Mouse (Mus musculus) Patski (cell line): ENCODE measurements at regions not wholly inside any gene's neighbourhood (a gene's known extent, or its start where the extent isn't known, plus 50 kb on each side); places are given as distances from the start of the nearest gene placed in this dataset.

ENCODE experiments used
- ATAC-seq: fragments of 100-300 bp; one replicate; pipeline ENCODE4 v1.8.0; 2021
- CTCF ChIA-PET: fragments of 350-600 bp; sonication (Branson Sonifier 250); formaldehyde crosslinking; loops from one replicate; lab custom pipeline; 2022; ENCODE audit warnings: inconsistent platforms; lab: Charles Lee
- POLR2A ChIA-PET: fragments of 350-600 bp; sonication (Branson Sonifier 250); formaldehyde crosslinking; loops from one replicate; lab custom pipeline; 2022; ENCODE audit warnings: antibody characterized with exemption, inconsistent platforms; lab: Charles Lee
- DNase-seq: peaks from one replicate; pipeline ENCODE4 v3.0.0-alpha.2; 2011; ENCODE audit warnings: low read depth, low spot score
- H3K27me3 ChIP-seq: fragments of 371-371 bp; one replicate; pipeline ENCODE4 v1.5.1; 2021
- CTCF ChIP-seq: fragments of 100-300 bp; IDR thresholded peaks from one replicate; pipeline ENCODE4 v1.5.1; 2021
- in situ Hi-C: fragments of 300-500 bp; cut with MboI; formaldehyde crosslinking; loops from 3 replicates; pipeline ENCODE4 v1.11.1; 2018; ENCODE audit warnings: low pct_unique_long_range_greater_than_20kb, mixed read lengths

DNA sequence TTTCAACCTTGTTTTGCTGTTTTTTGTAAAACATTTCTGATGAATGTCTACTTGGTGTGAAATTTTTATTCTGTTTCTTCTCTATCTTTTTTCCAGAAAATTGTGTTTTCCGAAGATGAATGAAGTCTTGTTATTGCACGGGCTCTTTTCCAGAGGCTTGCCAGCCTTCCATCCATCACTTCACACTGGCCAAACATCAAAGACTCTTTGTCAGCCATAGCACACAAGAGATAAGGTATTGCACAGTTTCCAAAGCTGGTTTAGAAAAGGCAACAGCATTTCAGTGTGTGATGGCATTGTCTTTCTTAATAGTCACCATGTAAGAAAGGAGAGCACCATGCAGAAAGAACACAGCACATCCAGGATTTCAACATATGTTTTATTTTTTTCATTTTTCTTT is 202.5 kb upstream of the Gnpda2 start:
- CTCF ChIA-PET: no interaction called here
- no peak for TF ChIP-seq CTCF
- ATAC-seq: no peak
- in situ Hi-C loops: no loop called here
- POLR2A ChIA-PET: no interaction called here
- no peak for DNase-seq
- peaks cover 2% of the 10 kb centered on the region for H3K27me3 ChIP-seq

- ChIA-PET CTCF (no interaction called here), POLR2A (no interaction called here)
- in situ Hi-C loops: no loop called here
- H3K27me3 ChIP-seq: no peaks in the 10 kb centered on the region
- ATAC-seq (no peak), DNase-seq (no peak)
- TF ChIP-seq CTCF: no peak
Observed at GRCm38 (mm10) chr5:69756769-69757485, 164.8 kb upstream of the Gnpda2 start.

DNA sequence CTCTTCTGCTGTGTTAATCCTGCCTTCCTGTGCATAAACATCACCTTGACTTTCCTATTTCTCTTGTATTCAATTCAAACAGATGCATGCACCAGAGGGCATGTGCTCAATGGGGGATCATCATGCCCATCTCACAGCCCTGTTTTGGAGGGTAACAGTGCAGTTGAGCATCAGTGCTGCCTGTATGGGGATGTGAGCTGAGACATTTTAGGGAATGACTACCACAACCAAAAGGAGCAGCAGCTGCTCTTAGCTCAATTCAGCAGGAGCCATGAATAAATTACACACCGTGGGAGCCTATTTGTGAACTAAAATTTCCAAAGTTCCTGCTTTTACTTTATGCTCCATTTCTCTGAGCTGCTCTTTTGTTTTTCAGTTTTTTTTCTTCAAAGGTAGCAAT is 164.2 kb upstream of the Gnpda2 start:
- in situ Hi-C loops: no loop called here
- no peaks in the 10 kb centered on the region for H3K27me3 ChIP-seq
- TF ChIP-seq CTCF: no peak
- CTCF ChIA-PET: no interaction called here
- no peak for ATAC-seq
- POLR2A ChIA-PET: no interaction called here
- DNase-seq: no peak

GRCm38 (mm10) chr5:69740511-69740910 is 148.4 kb upstream of the Gnpda2 start:
- no peak for TF ChIP-seq CTCF
- DNase-seq: no peak
- in situ Hi-C loops: no loop called here
- ATAC-seq: no peak
- ChIA-PET CTCF (no interaction called here), POLR2A (no interaction called here)
- H3K27me3 ChIP-seq: peaks cover 6% of the 10 kb centered on the region

- ChIA-PET POLR2A (no interaction called here), CTCF (no interaction called here)
- DNase-seq (no peak), ATAC-seq (no peak)
- TF ChIP-seq CTCF: no peak
- no peaks in the 10 kb centered on the region for H3K27me3 ChIP-seq
- in situ Hi-C loops: no loop called here
Observed at GRCm38 (mm10) chr5:69721351-69722006, 129.3 kb upstream of the Gnpda2 start.

- in situ Hi-C loops: no loop called here
- ATAC-seq: no peak
- no peak for TF ChIP-seq CTCF
- H3K27me3 ChIP-seq: no peaks in the 10 kb centered on the region
- CTCF ChIA-PET: no interaction called here
- POLR2A ChIA-PET: no interaction called here
- DNase-seq: no peak
Observed at GRCm38 (mm10) chr5:69716087-69716486, 123.9 kb upstream of the Gnpda2 start.

- ATAC-seq: no peak
- ChIA-PET POLR2A (no interaction called here), CTCF (no interaction called here)
- TF ChIP-seq CTCF: no peak
- no peak for DNase-seq
- in situ Hi-C loops: no loop called here
- peaks cover 8% of the 10 kb centered on the region for H3K27me3 ChIP-seq
Observed at GRCm38 (mm10) chr5:69707099-69707498, 115.0 kb upstream of the Gnpda2 start.

DNA sequence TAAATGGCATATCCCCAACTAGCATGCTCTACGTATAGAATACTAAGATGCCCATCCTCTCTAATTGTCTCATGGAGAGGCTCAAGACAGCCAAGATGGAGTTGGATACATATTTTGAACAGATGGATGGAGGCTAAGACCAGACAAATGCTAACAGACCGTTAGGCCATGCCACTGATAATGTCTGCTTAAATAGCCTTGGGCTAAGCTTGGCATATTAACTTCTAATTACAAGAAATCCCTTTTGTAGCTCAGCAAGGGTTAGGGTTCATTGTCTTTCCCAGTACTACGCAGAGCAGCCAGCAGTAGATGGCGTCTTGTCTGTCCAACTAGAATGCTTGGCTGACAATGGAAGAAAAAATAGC is 113.0 kb upstream of the Gnpda2 start:
- ATAC-seq (no peak), DNase-seq (no peak)
- no peak for TF ChIP-seq CTCF
- peaks cover 8% of the 10 kb centered on the region for H3K27me3 ChIP-seq
- in situ Hi-C loops: no loop called here
- ChIA-PET CTCF (no interaction called here), POLR2A (no interaction called here)

DNA sequence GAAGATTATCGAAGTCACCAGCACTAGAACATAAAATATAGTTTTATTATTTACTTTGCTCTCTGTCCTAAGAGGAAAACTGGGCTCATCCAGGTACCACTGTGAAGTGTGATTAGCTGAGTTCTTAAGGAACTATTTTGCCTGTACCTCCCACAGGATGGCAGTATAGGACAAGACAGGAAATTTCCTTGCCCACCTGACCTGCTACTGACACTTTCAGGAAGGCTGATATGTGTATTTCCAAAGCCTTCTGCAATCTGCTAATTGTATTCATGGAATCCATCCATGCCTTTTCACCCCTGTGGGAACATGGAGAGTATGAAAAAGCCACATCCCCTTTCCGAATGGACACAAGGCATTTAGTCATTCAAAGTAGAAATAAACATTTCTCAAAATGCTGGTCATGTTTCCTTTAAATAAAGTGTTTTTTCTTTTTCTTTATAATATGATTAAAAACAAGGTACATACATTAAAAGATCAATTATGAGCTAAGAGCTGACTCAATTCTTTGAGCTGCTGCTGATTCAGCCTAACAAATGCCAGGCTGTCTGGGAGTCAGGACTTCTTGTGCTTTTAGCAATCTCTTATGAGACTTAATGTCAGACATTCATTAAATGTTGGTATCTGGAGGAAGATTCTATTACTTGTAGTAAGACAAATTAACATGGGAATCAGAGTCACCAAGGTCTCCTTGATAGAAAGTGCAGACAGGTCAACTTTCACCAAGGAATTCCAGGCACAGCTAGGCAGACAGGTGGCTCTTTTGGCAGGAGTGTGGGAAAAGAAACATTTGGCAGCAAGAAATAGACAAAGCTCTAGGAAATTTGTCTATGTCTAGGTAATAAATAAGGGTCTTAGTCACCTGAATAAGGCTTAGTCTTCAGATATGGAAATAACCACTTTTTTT is 112.4 kb upstream of the Gnpda2 start:
- ATAC-seq (no peak), DNase-seq (no peak)
- ChIA-PET POLR2A (no interaction called here), CTCF (no interaction called here)
- H3K27me3 ChIP-seq: peaks cover 8% of the 10 kb centered on the region
- TF ChIP-seq CTCF: peak; percentile 43
- in situ Hi-C loops: no loop called here

- no peak for ATAC-seq
- in situ Hi-C loops: no loop called here
- CTCF ChIA-PET: no interaction called here
- H3K27me3 ChIP-seq: peaks cover 16% of the 10 kb centered on the region
- POLR2A ChIA-PET: no interaction called here
- no peak for DNase-seq
- no peak for TF ChIP-seq CTCF
Observed at GRCm38 (mm10) chr5:69678770-69679169, 86.6 kb upstream of the Gnpda2 start.

- ATAC-seq (no peak), DNase-seq (no peak)
- POLR2A ChIA-PET: no interaction called here
- CTCF ChIA-PET: no interaction called here
- peaks cover 14% of the 10 kb centered on the region for H3K27me3 ChIP-seq
- TF ChIP-seq CTCF: no peak
- in situ Hi-C loops: no loop called here
Observed at GRCm38 (mm10) chr5:69678268-69678667, 86.1 kb upstream of the Gnpda2 start.
